Mouse (Mus musculus) erythroblast, embryonic 14.5 days (primary cell): ENCODE measurements around the gene Nfatc3.

Experiments
- GATA1 ChIP-seq: IDR thresholded peaks from 2 replicates; pipeline ENCODE4 v1.6.1; 2012; ENCODE audit warnings: low read length, inconsistent platforms, mixed read lengths
- TAL1 ChIP-seq: IDR thresholded peaks from 3 replicates; pipeline ENCODE4 v1.6.1; 2012; ENCODE audit warnings: low read length, inconsistent platforms, mixed read lengths

DNA sequence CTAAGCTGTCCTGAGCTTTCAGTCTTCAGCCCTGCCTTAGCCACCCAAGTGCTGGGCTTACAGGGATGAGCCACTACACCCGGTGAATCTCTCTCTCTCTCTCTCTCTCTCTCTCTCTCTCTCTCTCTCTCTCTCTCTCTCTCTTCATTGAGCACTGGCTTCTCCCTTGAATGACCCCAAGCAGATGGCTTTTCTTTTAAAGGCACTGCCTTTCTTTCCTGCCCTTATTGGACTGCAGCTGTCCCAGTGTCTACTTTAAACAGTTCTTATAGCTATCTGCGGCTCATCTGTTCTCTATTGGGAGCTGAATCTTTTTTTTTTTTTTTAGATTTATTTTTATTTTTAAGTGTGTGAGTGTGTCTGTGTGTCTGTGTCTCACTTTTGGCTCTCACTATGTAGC, 15.6 kb upstream of the Nfatc3 start:
- TF ChIP-seq GATA1, result no peak
- TF ChIP-seq TAL1, result no peak
